Mouse (Mus musculus) G1E (cell line): ENCODE measurements around the gene Calm3. TPM values are rescaled to one million over a fixed set of nuclear protein-coding genes. Genes with fewer than 3 reads are reported as not detected.

ENCODE experiments used
- ATAC-seq: 2 replicates; pipeline ENCODE4 v1.8.0; 2016; ENCODE audit warnings: mild to moderate bottlenecking; ENCODE audit not compliant: insufficient number of reproducible peaks, poor library complexity, low FRiP score, severe bottlenecking; ENCODE audit errors: extremely low read depth
- DNase-seq: peaks from one replicate; pipeline ENCODE4 v3.0.0; 2012; ENCODE audit warnings: low spot score
- H3K27me3 ChIP-seq: 2 replicates; pipeline ENCODE4 v1.6.1; 2012; ENCODE audit warnings: mild to moderate bottlenecking, low read length, inconsistent platforms; ENCODE audit not compliant: insufficient read depth
- H3K36me3 ChIP-seq: replicated peaks from 2 replicates; pipeline ENCODE3; 2012; ENCODE audit warnings: mild to moderate bottlenecking, inconsistent platforms
- H3K4me1 ChIP-seq: 2 replicates; pipeline ENCODE4 v1.6.1; 2012; ENCODE audit warnings: low read depth, low read length, inconsistent platforms, mixed read lengths; ENCODE audit not compliant: insufficient read depth
- H3K4me3 ChIP-seq: 2 replicates; pipeline ENCODE4 v1.5.1; 2012; ENCODE audit warnings: low read depth, mild to moderate bottlenecking, inconsistent platforms, low read length, moderate library complexity, mixed read lengths
- H3K9me3 ChIP-seq: replicated peaks from 2 replicates; pipeline ENCODE4 v1.6.1; 2012; ENCODE audit warnings: inconsistent platforms
- CTCF ChIP-seq: IDR thresholded peaks from 2 replicates; pipeline ENCODE4 v1.5.1; 2012; ENCODE audit warnings: low read depth, low read length, inconsistent platforms, mixed read lengths
- GATA1 ChIP-seq: IDR thresholded peaks from 2 replicates; pipeline ENCODE4 v1.6.1; 2012; ENCODE audit warnings: borderline replicate concordance, low read length, inconsistent platforms, mixed read lengths
- GATA2 ChIP-seq: IDR thresholded peaks from 2 replicates; pipeline ENCODE4 v1.6.1; 2012; ENCODE audit warnings: low read depth, low read length, inconsistent platforms, borderline replicate concordance
- POLR2AphosphoS5 ChIP-seq: IDR thresholded peaks from 2 replicates; pipeline ENCODE4 v1.6.1; 2012; ENCODE audit warnings: low read depth, low read length, inconsistent platforms; ENCODE audit not compliant: insufficient replicate concordance
- TAL1 ChIP-seq: conservative IDR thresholded peaks from 2 replicates; pipeline ENCODE4 v1.6.1; 2012; ENCODE audit warnings: low read depth, low read length, inconsistent platforms, mixed read lengths
- polyA plus RNA-seq: library from polyadenylated mRNA; stranded (reverse); fragments of >175 nt; gene quantifications from 2 replicates; pipeline ENCODE4 v1.2.3, GENCODE M21; 2012
- total RNA-seq, 2 experiments: library from RNA; stranded (forward) in 1 of 2; stranded (reverse) in 1 of 2; fragments of 200-1000 nt in 1 of 2; fragments of >200 nt in 1 of 2; fragmentation: Nextera tagmentation in 1 of 2; gene quantifications; 2 replicates each; pipeline ENCODE4 v1.2.3; 2014 to 2017

Calm3 gene
- total and polyA plus RNA-seq, 3 experiments, result 157 to 792 (median 344) TPM

GRCm38 (mm10) chr7:16884334-16884733 is 39.6 kb downstream of the Calm3 start:
- Histone ChIP-seq H3K27me3 (peaks cover 40% of the 10 kb centered on the region), H3K4me3 (no peak overlapping the region), H3K9me3 (peaks cover 24% of the 10 kb centered on the region), H3K4me1 (no peaks in the 10 kb centered on the region; the same call in 1 of the 2 replicates), H3K36me3 (no peaks in the 10 kb centered on the region)
- no peak for DNase-seq
- TF ChIP-seq GATA1, result no peak
- no peak for TF ChIP-seq POLR2AphosphoS5
- TF ChIP-seq GATA2, result no peak
- TF ChIP-seq CTCF, result no peak
- TF ChIP-seq TAL1, result no peak
- ATAC-seq, result no peak

DNA sequence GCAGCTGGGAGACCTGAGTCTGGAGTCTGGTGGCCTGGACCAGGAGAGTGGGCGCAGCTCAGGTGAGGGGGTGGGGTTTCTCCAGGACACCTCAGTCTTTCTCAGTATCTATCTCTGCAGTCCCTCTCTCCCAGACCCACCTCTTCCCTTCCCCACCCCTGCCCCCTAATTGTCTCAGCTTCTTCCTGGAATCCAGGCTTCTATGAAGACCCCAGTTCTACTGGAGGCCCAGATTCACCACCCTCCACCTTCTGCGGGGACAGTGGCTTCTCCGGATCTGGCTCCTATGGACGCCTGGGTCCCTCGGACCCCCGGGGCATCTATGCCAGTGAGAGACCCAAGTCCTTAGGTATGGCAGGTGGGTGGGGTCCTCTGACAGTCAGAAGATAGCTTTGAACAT is 40.8 kb downstream of the Calm3 start:
- no peak for DNase-seq
- Histone ChIP-seq H3K27me3 (peaks cover 39% of the 10 kb centered on the region), H3K4me3 (no peak overlapping the region), H3K9me3 (peaks cover 24% of the 10 kb centered on the region), H3K4me1 (no peaks in the 10 kb centered on the region; the same call in 1 of the 2 replicates), H3K36me3 (no peaks in the 10 kb centered on the region)
- no peak for TF ChIP-seq GATA1
- no peak for TF ChIP-seq CTCF
- no peak for TF ChIP-seq POLR2AphosphoS5
- TF ChIP-seq TAL1, result no peak
- TF ChIP-seq GATA2, result no peak
- no peak for ATAC-seq

GRCm38 (mm10) chr7:16880615-16881014 is 43.3 kb downstream of the Calm3 start:
- Histone ChIP-seq H3K4me3 (no peak overlapping the region), H3K9me3 (peaks cover 12% of the 10 kb centered on the region), H3K36me3 (no peaks in the 10 kb centered on the region), H3K4me1 (peaks cover 15% of the 10 kb centered on the region), H3K27me3 (peaks cover 50% of the 10 kb centered on the region)
- no peak for DNase-seq
- no peak for ATAC-seq
- TF ChIP-seq TAL1 (no peak), GATA1 (no peak), POLR2AphosphoS5 (no peak), GATA2 (no peak), CTCF (no peak)

GRCm38 (mm10) chr7:16879796-16880547 is 43.9 kb downstream of the Calm3 start:
- H3K9me3 ChIP-seq, result peaks cover 5% of the 10 kb centered on the region
- no peak overlapping the region for H3K4me3 ChIP-seq
- TF ChIP-seq GATA2 (no peak), GATA1 (no peak), CTCF (no peak), TAL1 (no peak), POLR2AphosphoS5 (no peak)
- ATAC-seq (no peak), DNase-seq (no peak)
- peaks cover 19% of the 10 kb centered on the region for H3K4me1 ChIP-seq
- H3K27me3 ChIP-seq, result peaks cover 49% of the 10 kb centered on the region
- H3K36me3 ChIP-seq, result no peaks in the 10 kb centered on the region

DNA sequence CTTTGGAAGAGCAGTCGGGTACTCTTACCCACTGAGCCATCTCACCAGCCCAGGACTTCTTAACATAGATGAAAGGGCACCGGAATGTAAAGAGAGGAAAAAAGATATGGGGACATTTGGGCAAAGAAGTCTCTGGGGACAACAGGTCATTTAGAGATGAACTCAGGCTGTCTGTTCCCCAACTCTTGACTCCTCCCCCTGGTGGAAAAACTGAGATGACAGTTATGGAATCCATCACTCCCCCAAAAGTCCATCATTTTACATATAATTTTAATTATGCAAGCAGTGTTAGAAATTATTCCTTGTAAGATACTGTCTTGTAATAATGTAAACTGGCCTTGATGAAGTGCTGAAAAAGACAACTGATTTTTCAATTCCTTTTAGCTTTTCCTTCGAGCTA is 46.2 kb downstream of the Calm3 start:
- Histone ChIP-seq H3K27me3 (peaks cover 35% of the 10 kb centered on the region), H3K4me1 (peaks cover 28% of the 10 kb centered on the region)
- ATAC-seq, result no peak

DNA sequence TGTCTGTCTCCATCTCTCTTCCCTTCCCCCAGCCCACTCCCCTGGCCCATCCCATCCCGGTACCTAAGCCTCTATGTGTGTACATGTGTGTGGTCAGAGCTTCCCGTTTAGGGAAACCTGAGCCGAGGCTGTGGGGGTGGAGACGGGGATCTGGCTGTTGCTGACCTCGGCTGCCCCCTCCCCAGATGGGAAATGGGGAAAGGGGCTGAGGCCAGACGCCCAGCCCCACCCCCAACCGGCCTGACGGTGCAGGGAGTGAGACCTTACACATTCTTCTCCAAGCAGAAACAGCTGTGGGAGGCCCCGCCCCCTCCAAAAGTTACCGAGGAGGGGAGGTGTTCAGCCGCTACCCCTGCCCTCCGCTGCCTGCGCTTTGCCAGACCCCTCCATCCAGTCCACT is 47.3 kb downstream of the Calm3 start:
- Histone ChIP-seq H3K9me3 (no peaks in the 10 kb centered on the region), H3K4me3 (peak overlapping the region; percentile 31; the same call in 1 of the 2 replicates), H3K27me3 (peaks cover 35% of the 10 kb centered on the region), H3K36me3 (peaks cover 3% of the 10 kb centered on the region), H3K4me1 (peaks cover 28% of the 10 kb centered on the region)
- no peak for DNase-seq
- no peak for ATAC-seq
- no peak for TF ChIP-seq GATA2
- TF ChIP-seq CTCF, result no peak
- TF ChIP-seq GATA1, result no peak
- no peak for TF ChIP-seq POLR2AphosphoS5
- no peak for TF ChIP-seq TAL1

More for the DNA sequence above, 46.2 kb downstream of the Calm3 start:
- no peak for TF ChIP-seq CTCF
- no peak for TF ChIP-seq GATA2
- TF ChIP-seq POLR2AphosphoS5, result no peak
- no peak for TF ChIP-seq TAL1
- no peak for TF ChIP-seq GATA1
- Histone ChIP-seq H3K9me3 (no peaks in the 10 kb centered on the region), H3K36me3 (no peaks in the 10 kb centered on the region), H3K4me3 (no peak overlapping the region)
- DNase-seq, result no peak
